Mouse (Mus musculus): ENCODE results near the gene Snx27. TPM values are rescaled to one million over a fixed set of nuclear protein-coding genes. Genes with fewer than 3 reads are reported as not detected.

Gene Snx27
- total RNA-seq (2015; ENCODE audit: low replicate concordance) (6.7 and 9.8 TPM in 2 replicates), total RNA-seq (2017; ENCODE audit: low replicate concordance) (13.0 and 13.8 TPM in 2 replicates)

GRCm38 (mm10) chr3:94582456-94582891, at the start of gene Snx27:
Gene Snx27, minus strand, starts transcription at chr3:94582716.
- peak; percentile 91 for ATAC-seq (replicated peaks; ENCODE audit: low FRiP score, poor library complexity, severe bottlenecking)

GRCm38 (mm10) chr3:94629876-94630275, 47.4 kb upstream of the Snx27 start:
- ATAC-seq (replicated peaks; ENCODE audit: low FRiP score, poor library complexity, severe bottlenecking) = no peak

DNA sequence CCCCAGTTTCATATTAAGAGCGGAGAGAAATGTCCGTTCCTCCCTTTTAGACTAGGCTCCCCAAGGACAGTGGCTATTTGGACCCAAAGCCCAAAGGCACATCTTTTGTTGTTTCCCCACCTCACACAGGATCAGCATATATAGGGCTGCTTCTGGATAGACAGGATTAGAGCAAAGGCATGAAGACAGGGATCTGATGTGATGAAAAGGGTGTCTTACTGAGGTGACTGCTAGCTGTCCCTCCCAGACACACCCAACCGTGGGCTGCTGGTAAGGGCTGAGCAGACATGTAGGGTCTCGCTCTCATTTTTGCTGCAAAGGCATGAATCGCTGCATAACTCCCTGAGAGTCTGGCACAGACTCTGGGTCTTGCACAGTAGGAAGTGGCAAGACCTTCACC, 46.2 kb upstream of the Snx27 start:
- ATAC-seq (replicated peaks; ENCODE audit: low FRiP score, poor library complexity, severe bottlenecking) = no peak

DNA sequence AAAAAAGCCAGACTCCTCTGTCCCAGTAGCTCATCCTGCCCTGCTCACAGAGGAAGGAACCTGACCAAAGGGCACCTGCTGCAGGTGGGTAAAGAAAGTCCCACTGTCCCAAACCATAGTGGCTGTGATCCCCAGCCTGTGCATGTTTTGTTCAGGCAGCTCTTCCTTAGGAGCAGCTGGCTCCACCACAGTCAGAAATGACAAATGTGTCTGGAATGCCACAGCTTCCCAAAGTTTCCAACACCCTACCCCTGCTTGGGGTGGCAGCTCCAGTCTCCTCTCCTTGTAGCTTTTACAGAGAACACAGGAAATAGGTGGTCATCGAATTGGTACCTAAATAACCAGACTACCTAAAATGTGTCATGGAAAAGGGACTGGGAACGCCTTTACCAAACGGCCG, 41.8 kb upstream of the Snx27 start:
- no peak for ATAC-seq (replicated peaks; ENCODE audit: low FRiP score, poor library complexity, severe bottlenecking)

- ATAC-seq (replicated peaks; ENCODE audit: low FRiP score, poor library complexity, severe bottlenecking) = no peak
Observed at GRCm38 (mm10) chr3:94622550-94622949, 40.0 kb upstream of the Snx27 start.

- ATAC-seq (replicated peaks; ENCODE audit: low FRiP score, poor library complexity, severe bottlenecking) = no peak
Observed at GRCm38 (mm10) chr3:94621740-94622507, 39.4 kb upstream of the Snx27 start.

- ATAC-seq (replicated peaks; ENCODE audit: low FRiP score, poor library complexity, severe bottlenecking) = peak; percentile 85
Observed at GRCm38 (mm10) chr3:94616717-94617116, 34.2 kb upstream of the Snx27 start.

GRCm38 (mm10) chr3:94613258-94613878, 30.9 kb upstream of the Snx27 start:
- no peak for ATAC-seq (replicated peaks; ENCODE audit: low FRiP score, poor library complexity, severe bottlenecking)

DNA sequence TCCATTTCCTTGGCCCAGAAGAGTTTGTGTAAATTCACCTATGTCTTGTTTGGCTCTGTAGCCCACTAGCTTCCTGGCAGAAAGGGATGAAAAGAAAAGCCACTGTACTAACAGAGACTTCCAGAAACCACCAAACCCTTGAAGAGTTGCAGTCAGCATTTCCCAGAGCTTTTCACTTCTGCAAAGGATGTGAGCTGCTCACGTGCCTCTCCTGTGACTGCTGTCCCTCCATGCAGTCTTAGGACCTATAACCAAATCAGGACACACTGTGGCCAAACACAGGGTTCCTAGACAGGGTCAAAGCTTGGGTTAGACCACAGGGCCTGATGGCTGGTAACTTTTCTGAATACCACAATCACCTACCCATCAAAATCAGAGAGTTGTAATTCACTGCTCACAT, 29.8 kb upstream of the Snx27 start:
- no peak for ATAC-seq (replicated peaks; ENCODE audit: low FRiP score, poor library complexity, severe bottlenecking)

DNA sequence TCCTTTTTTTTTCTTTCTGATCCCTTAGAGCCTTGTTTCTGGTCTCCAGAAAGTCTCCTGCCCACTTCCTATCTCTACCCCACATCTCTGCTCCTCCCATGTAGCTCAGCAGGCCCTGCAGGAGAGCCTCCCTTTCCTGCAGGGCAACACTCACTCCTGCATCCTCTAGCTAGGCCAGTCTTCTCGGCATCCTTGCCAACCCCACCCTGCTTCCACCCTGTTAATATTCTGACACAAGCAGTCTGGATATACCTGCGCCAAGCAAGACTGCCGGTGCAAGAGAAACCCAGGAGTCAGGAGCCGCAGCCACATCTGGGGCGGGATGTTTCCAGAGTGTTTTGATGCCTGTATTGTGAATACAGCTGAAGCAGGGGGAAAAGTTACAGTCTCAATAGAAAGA, 29.3 kb upstream of the Snx27 start:
- ATAC-seq (replicated peaks; ENCODE audit: low FRiP score, poor library complexity, severe bottlenecking) = no peak

- no peak for ATAC-seq (replicated peaks; ENCODE audit: low FRiP score, poor library complexity, severe bottlenecking)
Observed at GRCm38 (mm10) chr3:94611343-94611742, 28.8 kb upstream of the Snx27 start.

DNA sequence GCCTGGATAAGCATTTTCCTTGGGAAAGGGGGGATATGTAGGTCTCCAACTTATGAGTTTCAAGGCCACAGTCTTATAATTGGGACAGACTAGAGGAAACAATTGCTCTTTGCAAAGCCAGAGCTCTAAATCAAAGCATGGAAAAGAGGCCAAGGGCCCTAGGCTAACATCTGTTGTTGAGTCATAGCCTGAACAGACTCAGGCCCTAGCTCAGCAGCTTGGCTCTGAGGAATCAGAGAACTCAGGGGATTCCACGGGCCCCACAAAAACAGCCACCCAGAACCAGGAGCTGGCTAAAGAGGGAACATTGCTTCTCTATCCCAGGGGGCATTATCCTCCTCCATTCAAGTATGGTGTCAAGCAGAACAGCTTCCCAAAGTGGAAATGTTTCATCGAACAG, 28.1 kb upstream of the Snx27 start:
- no peak for ATAC-seq (replicated peaks; ENCODE audit: low FRiP score, poor library complexity, severe bottlenecking)

- ATAC-seq (replicated peaks; ENCODE audit: low FRiP score, poor library complexity, severe bottlenecking) = no peak
Observed at GRCm38 (mm10) chr3:94609621-94610020, 27.1 kb upstream of the Snx27 start.

DNA sequence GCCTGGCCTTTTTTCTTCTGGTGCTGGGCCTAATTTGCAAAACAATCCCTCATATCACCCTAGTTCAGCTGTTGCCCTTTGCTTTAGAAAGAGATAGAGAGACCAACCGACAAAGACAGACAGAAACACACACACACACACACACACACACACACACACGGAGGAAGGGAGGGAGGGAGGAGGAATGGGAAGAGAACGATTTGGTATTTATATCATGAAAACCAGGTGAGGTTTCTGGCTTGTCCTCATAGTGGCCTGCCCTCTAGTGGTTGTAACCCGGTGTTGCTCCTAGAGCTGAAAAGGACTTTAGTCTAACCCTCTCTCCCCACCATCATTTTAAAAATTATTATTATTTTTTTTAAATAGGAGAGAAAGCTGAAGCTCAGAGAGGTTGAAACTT, 19.4 kb upstream of the Snx27 start:
- ATAC-seq (replicated peaks; ENCODE audit: low FRiP score, poor library complexity, severe bottlenecking) = peak; percentile 82

DNA sequence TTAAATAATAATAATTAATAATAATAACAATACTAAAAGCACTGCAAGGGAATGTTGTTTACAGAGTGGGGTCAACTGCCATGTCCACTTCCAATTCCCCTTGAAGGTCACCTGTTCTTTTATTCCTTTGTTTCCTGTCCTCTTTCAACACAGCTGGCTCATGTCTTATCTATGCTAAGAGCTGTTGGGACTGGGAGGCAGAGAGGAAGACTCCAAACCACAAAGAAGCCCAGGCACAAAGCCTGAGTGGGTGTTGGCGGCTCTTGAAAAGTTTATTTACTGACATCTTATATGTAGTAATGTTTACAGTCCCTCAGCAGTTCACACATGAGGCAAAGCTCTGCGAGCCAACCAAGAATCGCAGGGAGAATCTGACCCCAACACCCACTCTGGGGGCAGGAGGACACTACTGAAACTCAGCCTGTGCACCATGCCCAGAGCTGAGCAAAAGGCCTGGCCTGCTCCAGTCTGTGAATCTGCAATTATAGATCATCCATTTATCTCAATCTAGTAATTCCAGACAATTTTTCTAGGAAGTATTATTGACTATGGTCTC, 14.8 kb upstream of the Snx27 start:
- no peak for ATAC-seq (replicated peaks; ENCODE audit: low FRiP score, poor library complexity, severe bottlenecking)

DNA sequence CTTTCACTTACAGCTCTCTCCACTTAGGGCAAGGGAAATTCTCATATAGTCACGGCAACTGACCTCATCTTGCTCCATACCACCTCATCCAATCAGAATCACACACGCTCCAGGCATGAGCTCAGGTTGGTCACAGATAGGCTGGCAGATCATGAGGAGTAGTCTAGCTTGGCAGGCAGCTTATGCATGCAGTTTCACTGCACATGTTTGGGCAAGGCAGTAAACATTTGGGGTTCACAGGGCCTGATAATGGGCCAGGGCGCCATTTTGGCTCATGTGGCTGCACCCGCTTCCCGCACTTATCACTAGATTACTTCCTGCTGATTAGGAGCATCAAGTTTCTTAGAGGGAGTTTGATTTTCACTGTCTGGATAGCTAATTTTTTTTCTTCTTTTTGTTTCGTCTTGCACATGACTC, 13.4 kb upstream of the Snx27 start:
- no peak for ATAC-seq (replicated peaks; ENCODE audit: low FRiP score, poor library complexity, severe bottlenecking)

- no peak for ATAC-seq (replicated peaks; ENCODE audit: low FRiP score, poor library complexity, severe bottlenecking)
Observed at GRCm38 (mm10) chr3:94591066-94591465, 8.6 kb upstream of the Snx27 start.

GRCm38 (mm10) chr3:94587962-94588361, 5.4 kb upstream of the Snx27 start:
- no peak for ATAC-seq (replicated peaks; ENCODE audit: low FRiP score, poor library complexity, severe bottlenecking)

DNA sequence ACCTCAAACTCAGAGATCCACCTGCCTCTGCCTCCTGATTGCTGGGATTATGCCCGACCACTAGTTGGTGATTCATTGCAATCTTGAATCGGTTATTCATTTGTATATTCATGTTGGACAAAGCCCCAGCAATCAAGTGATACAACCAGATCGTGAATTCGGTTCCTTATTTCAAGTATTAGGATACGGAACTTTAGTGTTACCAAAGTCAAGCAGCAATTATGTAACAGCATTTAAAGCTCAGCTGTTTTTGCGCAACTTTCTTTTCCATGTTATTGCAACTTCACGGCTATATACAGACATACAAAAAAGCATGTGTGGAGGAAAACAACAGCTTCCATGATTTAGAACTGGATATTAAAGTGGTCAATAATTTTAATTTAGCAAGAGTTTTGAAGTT, 428 bp upstream of the Snx27 start:
- ATAC-seq (replicated peaks; ENCODE audit: low FRiP score, poor library complexity, severe bottlenecking) = no peak

DNA sequence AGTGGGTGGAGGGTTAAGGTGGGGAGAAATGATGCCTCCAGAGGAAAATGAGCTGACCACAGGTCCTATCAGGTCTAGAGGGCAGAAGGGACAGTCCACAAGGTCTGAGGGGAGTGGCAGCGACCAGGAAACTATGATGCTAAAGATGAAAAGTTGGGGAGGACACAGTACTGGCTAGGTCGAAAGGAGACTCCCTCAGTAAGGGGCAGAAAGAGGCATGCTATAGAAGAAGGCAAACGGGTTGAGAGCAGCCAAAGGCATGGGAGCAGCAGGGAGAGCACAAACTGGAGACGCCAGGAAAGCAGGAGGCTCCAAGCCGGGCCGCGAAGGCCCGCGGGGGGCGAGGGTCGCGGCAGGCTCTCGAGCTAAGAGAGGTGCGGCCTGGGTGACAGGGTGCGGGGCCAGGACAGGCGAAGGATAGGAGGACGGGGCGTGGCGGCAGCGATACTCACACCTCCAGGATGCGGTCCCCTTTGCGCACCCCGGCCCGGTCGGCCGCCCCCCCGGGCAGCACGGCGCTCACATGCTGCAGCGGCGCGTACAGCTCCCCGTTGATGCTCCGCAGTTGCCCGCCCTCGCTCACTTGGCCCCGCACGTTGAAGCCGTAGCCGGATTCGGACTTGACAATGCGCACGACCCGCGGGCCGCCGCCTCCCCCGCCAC, 592 bp downstream of the Snx27 start:
- peak; percentile 56 for ATAC-seq (replicated peaks; ENCODE audit: low FRiP score, poor library complexity, severe bottlenecking)
